Mouse (Mus musculus): ENCODE measurements at regions not wholly inside any gene's neighbourhood (a gene's known extent, or its start where the extent isn't known, plus 50 kb on each side); places are given as distances from the start of the nearest gene placed in this dataset.

- Histone ChIP-seq H3K36me3 (ENCODE audit: control insufficient read depth, insufficient read depth) (no peaks in the 10 kb centered on the region), H3K4me3 (ENCODE audit: insufficient read depth, poor library complexity, severe bottlenecking) (no peak overlapping the region), H3K79me2 (ENCODE audit: control insufficient read depth, insufficient read depth) (no peaks in the 10 kb centered on the region), H3K79me3 (ENCODE audit: low read depth) (no peaks in the 10 kb centered on the region), H3K27me3 (ENCODE audit: control insufficient read depth, insufficient read depth, insufficient read length) (no peaks in the 10 kb centered on the region), H3ac (ENCODE audit: control insufficient read depth, insufficient read length, low read depth) (no peak overlapping the region)
- no peak for TF ChIP-seq FOSL1 (IDR thresholded peaks at IDR 0.05; ENCODE audit: insufficient read depth, low read length, poor library complexity, severe bottlenecking)
- TF ChIP-seq MYOD1 (IDR thresholded peaks at IDR 0.05; ENCODE audit: control insufficient read depth, insufficient read length, low read depth): no peak
- TF ChIP-seq MYOG (IDR thresholded peaks at IDR 0.05; ENCODE audit: control insufficient read depth, extremely low read depth, insufficient read length): no peak
- TF ChIP-seq USF1 (IDR thresholded peaks at IDR 0.05; ENCODE audit: low read depth): no peak
- no peak for TF ChIP-seq CEBPB (IDR thresholded peaks at IDR 0.05; ENCODE audit: low read depth)
- TF ChIP-seq MAX (IDR thresholded peaks at IDR 0.05): no peak
- TF ChIP-seq CTCF (IDR thresholded peaks at IDR 0.05; ENCODE audit: control insufficient read depth, insufficient read depth, insufficient read length): no peak
Measured at GRCm38 (mm10) chr10:67652300-67652699, 103.5 kb upstream of the Ado start.

- Histone ChIP-seq H3K79me3 (ENCODE audit: low read depth) (no peaks in the 10 kb centered on the region), H3ac (ENCODE audit: control insufficient read depth, insufficient read length, low read depth) (no peak overlapping the region), H3K36me3 (ENCODE audit: control insufficient read depth, insufficient read depth) (no peaks in the 10 kb centered on the region), H3K4me3 (ENCODE audit: insufficient read depth, poor library complexity, severe bottlenecking) (no peak overlapping the region), H3K79me2 (ENCODE audit: control insufficient read depth, insufficient read depth) (no peaks in the 10 kb centered on the region), H3K27me3 (ENCODE audit: control insufficient read depth, insufficient read depth, insufficient read length) (no peaks in the 10 kb centered on the region)
- no peak for TF ChIP-seq MYOG (IDR thresholded peaks at IDR 0.05; ENCODE audit: control insufficient read depth, extremely low read depth, insufficient read length)
- TF ChIP-seq MYOD1 (IDR thresholded peaks at IDR 0.05; ENCODE audit: control insufficient read depth, insufficient read length, low read depth): no peak
- TF ChIP-seq MAX (IDR thresholded peaks at IDR 0.05): no peak
- TF ChIP-seq CEBPB (IDR thresholded peaks at IDR 0.05; ENCODE audit: low read depth): no peak
- TF ChIP-seq CTCF (IDR thresholded peaks at IDR 0.05; ENCODE audit: control insufficient read depth, insufficient read depth, insufficient read length): no peak
- TF ChIP-seq USF1 (IDR thresholded peaks at IDR 0.05; ENCODE audit: low read depth): no peak
- no peak for TF ChIP-seq FOSL1 (IDR thresholded peaks at IDR 0.05; ENCODE audit: insufficient read depth, low read length, poor library complexity, severe bottlenecking)
Measured at GRCm38 (mm10) chr10:67651386-67651785, 102.6 kb upstream of the Ado start.

- no peaks in the 10 kb centered on the region for H3K79me3 ChIP-seq (ENCODE audit: low read depth)
- H3K4me3 ChIP-seq (ENCODE audit: insufficient read depth, poor library complexity, severe bottlenecking): no peak overlapping the region
- no peaks in the 10 kb centered on the region for H3K27me3 ChIP-seq (ENCODE audit: control insufficient read depth, insufficient read depth, insufficient read length)
- TF ChIP-seq USF1 (IDR thresholded peaks at IDR 0.05; ENCODE audit: low read depth): no peak
- no peak for TF ChIP-seq FOSL1 (IDR thresholded peaks at IDR 0.05; ENCODE audit: insufficient read depth, low read length, poor library complexity, severe bottlenecking)
- TF ChIP-seq CEBPB (IDR thresholded peaks at IDR 0.05; ENCODE audit: low read depth): no peak
- no peak for TF ChIP-seq MAX (IDR thresholded peaks at IDR 0.05)
- no peak for TF ChIP-seq MYOD1 (IDR thresholded peaks at IDR 0.05; ENCODE audit: control insufficient read depth, insufficient read length, low read depth)
- no peak for TF ChIP-seq CTCF (IDR thresholded peaks at IDR 0.05; ENCODE audit: control insufficient read depth, insufficient read depth, insufficient read length)
- no peak for TF ChIP-seq MYOG (IDR thresholded peaks at IDR 0.05; ENCODE audit: control insufficient read depth, extremely low read depth, insufficient read length)
- H3ac ChIP-seq (ENCODE audit: control insufficient read depth, insufficient read length, low read depth): no peak overlapping the region
- H3K79me2 ChIP-seq (ENCODE audit: control insufficient read depth, insufficient read depth): no peaks in the 10 kb centered on the region
- no peaks in the 10 kb centered on the region for H3K36me3 ChIP-seq (ENCODE audit: control insufficient read depth, insufficient read depth)
Measured at GRCm38 (mm10) chr10:67647777-67648727, 99.3 kb upstream of the Ado start.

- Histone ChIP-seq H3K36me3 (ENCODE audit: control insufficient read depth, insufficient read depth) (no peaks in the 10 kb centered on the region), H3K79me2 (ENCODE audit: control insufficient read depth, insufficient read depth) (no peaks in the 10 kb centered on the region), H3K4me3 (ENCODE audit: insufficient read depth, poor library complexity, severe bottlenecking) (no peak overlapping the region), H3ac (ENCODE audit: control insufficient read depth, insufficient read length, low read depth) (no peak overlapping the region), H3K27me3 (ENCODE audit: control insufficient read depth, insufficient read depth, insufficient read length) (no peaks in the 10 kb centered on the region), H3K79me3 (ENCODE audit: low read depth) (no peaks in the 10 kb centered on the region)
- TF ChIP-seq FOSL1 (IDR thresholded peaks at IDR 0.05; ENCODE audit: insufficient read depth, low read length, poor library complexity, severe bottlenecking): no peak
- TF ChIP-seq MYOG (IDR thresholded peaks at IDR 0.05; ENCODE audit: control insufficient read depth, extremely low read depth, insufficient read length): no peak
- no peak for TF ChIP-seq USF1 (IDR thresholded peaks at IDR 0.05; ENCODE audit: low read depth)
- no peak for TF ChIP-seq MYOD1 (IDR thresholded peaks at IDR 0.05; ENCODE audit: control insufficient read depth, insufficient read length, low read depth)
- TF ChIP-seq CTCF (IDR thresholded peaks at IDR 0.05; ENCODE audit: control insufficient read depth, insufficient read depth, insufficient read length): no peak
- TF ChIP-seq MAX (IDR thresholded peaks at IDR 0.05): no peak
- TF ChIP-seq CEBPB (IDR thresholded peaks at IDR 0.05; ENCODE audit: low read depth): no peak
Measured at GRCm38 (mm10) chr10:67646659-67647559, 98.2 kb upstream of the Ado start.

GRCm38 (mm10) chr10:67645821-67646220 lies 97.1 kb upstream of the Ado start:
- no peak overlapping the region for H3K4me3 ChIP-seq (ENCODE audit: insufficient read depth, poor library complexity, severe bottlenecking)
- TF ChIP-seq FOSL1 (IDR thresholded peaks at IDR 0.05; ENCODE audit: insufficient read depth, low read length, poor library complexity, severe bottlenecking) (no peak), CEBPB (IDR thresholded peaks at IDR 0.05; ENCODE audit: low read depth) (no peak), USF1 (IDR thresholded peaks at IDR 0.05; ENCODE audit: low read depth) (no peak)
- H3K27me3 ChIP-seq (ENCODE audit: control insufficient read depth, insufficient read depth, insufficient read length): no peaks in the 10 kb centered on the region
- no peaks in the 10 kb centered on the region for H3K79me2 ChIP-seq (ENCODE audit: control insufficient read depth, insufficient read depth)
- H3K79me3 ChIP-seq (ENCODE audit: low read depth): no peaks in the 10 kb centered on the region
- no peak overlapping the region for H3ac ChIP-seq (ENCODE audit: control insufficient read depth, insufficient read length, low read depth)
- H3K36me3 ChIP-seq (ENCODE audit: control insufficient read depth, insufficient read depth): no peaks in the 10 kb centered on the region

Measured in C2C12 (cell line).